Mouse (Mus musculus) WW6 (cell line): ENCODE data around the gene Mdm1.
"Not testable (repeated sequence)": the region's sequence is repeated elsewhere in the genome, so short reads cannot be mapped to it uniquely, and the experiment has no call there.

Experiments used
- DNase-seq: peaks from one replicate; pipeline ENCODE4 v3.0.0-alpha.2; 2013; ENCODE audit warnings: low read depth, low spot score

Gene Mdm1

DNA sequence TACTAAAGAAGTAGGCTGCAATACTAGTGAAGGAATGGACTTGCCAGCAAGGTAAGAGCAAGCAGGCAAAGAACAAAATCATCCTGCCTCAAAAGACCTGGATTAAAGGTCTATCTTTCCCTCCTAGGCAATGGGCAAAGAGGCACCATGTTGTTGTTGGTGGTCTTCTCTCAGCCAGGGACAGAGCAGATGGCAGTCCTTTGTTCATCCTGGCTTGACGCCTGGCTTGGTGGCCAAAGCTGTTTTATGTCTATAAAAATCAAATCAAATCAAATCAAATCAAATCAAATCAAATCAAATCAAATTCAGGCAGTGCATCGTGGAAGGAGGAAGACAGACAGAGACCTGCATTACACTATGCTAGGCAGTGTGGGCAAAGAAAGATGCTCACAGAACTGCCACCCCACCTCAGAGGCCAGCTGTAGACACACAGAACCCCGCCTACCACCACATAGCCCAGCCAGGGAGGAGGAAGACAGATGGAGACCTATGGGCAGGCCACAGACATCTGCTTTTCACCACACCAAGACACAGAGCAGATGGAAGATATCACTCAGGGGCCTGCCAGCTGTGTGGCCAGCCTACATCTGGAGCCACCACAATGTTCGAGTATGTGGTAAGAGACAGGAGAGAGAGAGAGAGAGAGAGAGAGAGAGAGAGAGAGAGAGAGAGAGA, 74.2 kb downstream of the Mdm1 start:
- DNase-seq = not testable (repeated sequence)
